Mouse (Mus musculus): ENCODE measurements around the gene Inka1.
"Not testable (repeated sequence)": the region's sequence is repeated elsewhere in the genome, so short reads cannot be mapped to it uniquely, and the experiment has no call there.

The Inka1 gene

GRCm38 (mm10) chr9:107985131-107986119, at the start of gene Inka1:
Gene Inka1, minus strand, starts transcription at chr9:107985879.
- peak; percentile 92 for DNase-seq

GRCm38 (mm10) chr9:108032126-108032525, 46.4 kb upstream of the Inka1 start:
- DNase-seq, result no peak

GRCm38 (mm10) chr9:108027867-108028266, 42.2 kb upstream of the Inka1 start:
- DNase-seq, result no peak

GRCm38 (mm10) chr9:108026584-108026983, 40.9 kb upstream of the Inka1 start:
- DNase-seq, result no peak

- DNase-seq, result no peak
Measured at GRCm38 (mm10) chr9:108023216-108023615, 37.5 kb upstream of the Inka1 start.

GRCm38 (mm10) chr9:108020741-108021140, 35.1 kb upstream of the Inka1 start:
- DNase-seq, result no peak

- DNase-seq, result no peak
Measured at GRCm38 (mm10) chr9:108017127-108017526, 31.4 kb upstream of the Inka1 start.

GRCm38 (mm10) chr9:108013577-108013976, 27.9 kb upstream of the Inka1 start:
- DNase-seq, result not testable (repeated sequence)

GRCm38 (mm10) chr9:108010385-108010784, 24.7 kb upstream of the Inka1 start:
- DNase-seq, result no peak

GRCm38 (mm10) chr9:108008041-108008440, 22.4 kb upstream of the Inka1 start:
- no peak for DNase-seq

GRCm38 (mm10) chr9:108003531-108003890, 17.8 kb upstream of the Inka1 start:
- DNase-seq, result no peak

- DNase-seq, result peak; percentile 17
Measured at GRCm38 (mm10) chr9:108002778-108003530, 17.3 kb upstream of the Inka1 start.

GRCm38 (mm10) chr9:108001922-108002770, 16.5 kb upstream of the Inka1 start, which contains the start of gene Ip6k1:
Gene Ip6k1, plus strand, starts transcription at chr9:108002501.
- DNase-seq, result peak; percentile 100

GRCm38 (mm10) chr9:107996049-107996448, 10.4 kb upstream of the Inka1 start, which contains the start of gene Gm20662:
Gene Gm20662, plus strand, starts transcription at chr9:107996349.
- DNase-seq, result no peak

GRCm38 (mm10) chr9:107995513-107995912, 9.8 kb upstream of the Inka1 start:
- no peak for DNase-seq

- no peak for DNase-seq
Measured at GRCm38 (mm10) chr9:107994464-107994863, 8.8 kb upstream of the Inka1 start.

GRCm38 (mm10) chr9:107993013-107993412, 7.3 kb upstream of the Inka1 start:
- DNase-seq, result no peak

GRCm38 (mm10) chr9:107992197-107992596, 6.5 kb upstream of the Inka1 start, which contains the start of gene Cdhr4:
Gene Cdhr4, plus strand, starts transcription at chr9:107992497.
- no peak for DNase-seq

- no peak for DNase-seq
Measured at GRCm38 (mm10) chr9:107987950-107988349, 2.3 kb upstream of the Inka1 start.

- peak; percentile 90 for DNase-seq
Measured at GRCm38 (mm10) chr9:107986376-107986775, 697 bp upstream of the Inka1 start.

GRCm38 (mm10) chr9:107984754-107985055, 974 bp downstream of the Inka1 start:
- no peak for DNase-seq

GRCm38 (mm10) chr9:107984052-107984753, 1.5 kb downstream of the Inka1 start:
- no peak for DNase-seq

All from lung, postnatal 14 days (tissue).